18 mouse cellular contexts compared by ENCODE assay signal in the genomic region with DNA sequence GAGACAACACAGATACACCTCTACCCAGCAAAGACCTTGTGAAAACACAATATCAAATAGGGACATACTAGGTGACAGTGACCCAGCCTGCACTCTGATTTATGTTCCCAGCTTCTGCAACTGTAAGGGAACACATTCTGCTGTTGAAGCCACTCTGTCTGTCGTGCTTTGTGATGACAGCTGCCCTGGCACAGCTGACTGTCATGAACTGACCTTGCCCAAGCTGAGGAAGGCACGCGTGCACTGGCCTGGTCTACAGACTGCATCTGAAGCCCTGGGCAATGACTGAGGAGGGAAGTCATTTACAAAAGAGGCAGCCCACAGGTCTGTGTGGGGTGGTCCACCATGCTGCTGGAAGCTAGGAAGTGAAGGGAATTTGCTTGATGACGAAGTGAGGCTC.
DNase-seq lines count a peak whose midpoint lies in the region; ATAC-seq lines count a peak whose summit lies in the region.
"Had no signal": no experiment of that assay in that cellular context is flagged by ENCODE, and none has a peak within 500 bp of the region (broad histone marks: within the 10 kb centered on the region; RNA-seq: fewer than 3 reads in every experiment).

No protein-coding gene starts in this region.

- H3K4me3 ChIP-seq in heart, embryonic 12.5 days: no peak overlapping the region
- H3K4me3 ChIP-seq: embryonic facial prominence, embryonic 13.5 days; forebrain, embryonic 12.5 days; hindbrain, embryonic 13.5 days had no signal

- H3K27me3 ChIP-seq in heart, embryonic 12.5 days (replicated peaks): no peaks in the 10 kb centered on the region
- H3K27me3 ChIP-seq: embryonic facial prominence, embryonic 13.5 days; forebrain, embryonic 12.5 days; hindbrain, embryonic 13.5 days had no signal

- DNase-seq in adrenal gland, adult 2 months: peak; percentile 33
- DNase-seq in adrenal gland, postnatal 4 days (ENCODE audit: low spot score in 2 of 2): no peak
- peak; percentile 93 for DNase-seq in heart, adult 11 months
- DNase-seq in heart, postnatal 25 days (ENCODE audit: low spot score): no peak
- peak; percentile 20 to 35 for DNase-seq in heart, adult 9 months (ENCODE audit: low spot score in 2 of 2)
- no peak for DNase-seq in layer of hippocampus, postnatal 14 days (ENCODE audit: low spot score in 2 of 2)
- DNase-seq: cerebellum, adult 18-20 months; cerebellum, adult 9-11 months; cerebellum, postnatal 36 days; gastrocnemius, postnatal 36 days; kidney, adult 11 months; kidney, adult 9 months had no signal

- H3K36me3 ChIP-seq in heart, embryonic 12.5 days: no peaks in the 10 kb centered on the region
- H3K36me3 ChIP-seq: forebrain, embryonic 12.5 days had no signal

- H3K4me2 ChIP-seq in heart, embryonic 12.5 days: no peak overlapping the region
- H3K4me2 ChIP-seq: embryonic facial prominence, embryonic 13.5 days; forebrain, embryonic 12.5 days; hindbrain, embryonic 13.5 days had no signal

- no peak for ATAC-seq in heart, embryonic 12.5 days (ENCODE audit: insufficient number of reproducible peaks, low FRiP score)
- ATAC-seq: forebrain, embryonic 16.5 days; hindbrain, postnatal 0 days had no signal

- WGBS in heart, embryonic 12.5 days: 74% methylated on average over 4 of the region's 4 CpGs

- H3K27ac ChIP-seq in heart, embryonic 12.5 days (ENCODE audit: poor library complexity, severe bottlenecking): no peak overlapping the region
- H3K27ac ChIP-seq: embryonic facial prominence, embryonic 13.5 days; forebrain, embryonic 12.5 days; hindbrain, embryonic 13.5 days; hindbrain, postnatal 0 days had no signal

- H3K9me3 ChIP-seq in heart, embryonic 12.5 days (replicated peaks): no peaks in the 10 kb centered on the region
- H3K9me3 ChIP-seq: embryonic facial prominence, embryonic 13.5 days; forebrain, embryonic 12.5 days; hindbrain, embryonic 13.5 days had no signal

- H3K9ac ChIP-seq in heart, embryonic 12.5 days: no peak overlapping the region
- H3K9ac ChIP-seq: embryonic facial prominence, embryonic 13.5 days; forebrain, embryonic 12.5 days; hindbrain, embryonic 13.5 days had no signal

- H3K4me1 ChIP-seq in heart, embryonic 12.5 days (replicated peaks): no peaks in the 10 kb centered on the region
- H3K4me1 ChIP-seq: embryonic facial prominence, embryonic 13.5 days; hindbrain, embryonic 13.5 days had no signal

- intact Hi-C loops in heart, postnatal 25 days (cut with DNase I): no loop called here

Comparison
In these comparisons a context has a peak if more than half of its experiments do, and no peak if none do; other contexts are left out.
1. DNase-seq: peak in adrenal gland, adult 2 months (single experiment), heart, adult 11 months (single experiment) and heart, adult 9 months (2 of 2); none in adrenal gland, postnatal 4 days (0 of 2), heart, postnatal 25 days (single experiment) and layer of hippocampus, postnatal 14 days (0 of 2).